Mouse (Mus musculus) E14TG2a.4 (cell line): ENCODE results near the gene 2900026A02Rik.

Experiments used
- H3K27me3 ChIP-seq: 2 replicates; pipeline ENCODE4 v1.6.1; 2014; ENCODE audit warnings: low read length, control low read depth; ENCODE audit not compliant: insufficient read depth
- H3K36me3 ChIP-seq: 2 replicates; pipeline ENCODE4 v1.6.1; 2014; ENCODE audit warnings: low read length, control low read depth; ENCODE audit not compliant: insufficient read depth
- H3K4me1 ChIP-seq: replicated peaks from 2 replicates; pipeline ENCODE4 v1.6.1; 2014; ENCODE audit warnings: low read depth, low read length, control low read depth
- H3K4me3 ChIP-seq: replicated peaks from 2 replicates; pipeline ENCODE4 v1.5.1; 2014; ENCODE audit warnings: mild to moderate bottlenecking, low read length
- H3K9me3 ChIP-seq: 2 replicates; pipeline ENCODE4 v1.6.1; 2014; ENCODE audit warnings: low read length, control low read depth
- CTCF ChIP-seq: conservative IDR thresholded peaks from 2 replicates; pipeline ENCODE4 v1.5.1; 2014; ENCODE audit warnings: low read length
- NANOG ChIP-seq: IDR thresholded peaks from 2 replicates; pipeline ENCODE4 v1.6.1; 2014; ENCODE audit warnings: borderline replicate concordance, low read length, mixed read lengths
- POU5F1 ChIP-seq: IDR thresholded peaks from 2 replicates; pipeline ENCODE4 v1.6.1; 2014; ENCODE audit warnings: low read length, borderline replicate concordance

The 2900026A02Rik gene

DNA sequence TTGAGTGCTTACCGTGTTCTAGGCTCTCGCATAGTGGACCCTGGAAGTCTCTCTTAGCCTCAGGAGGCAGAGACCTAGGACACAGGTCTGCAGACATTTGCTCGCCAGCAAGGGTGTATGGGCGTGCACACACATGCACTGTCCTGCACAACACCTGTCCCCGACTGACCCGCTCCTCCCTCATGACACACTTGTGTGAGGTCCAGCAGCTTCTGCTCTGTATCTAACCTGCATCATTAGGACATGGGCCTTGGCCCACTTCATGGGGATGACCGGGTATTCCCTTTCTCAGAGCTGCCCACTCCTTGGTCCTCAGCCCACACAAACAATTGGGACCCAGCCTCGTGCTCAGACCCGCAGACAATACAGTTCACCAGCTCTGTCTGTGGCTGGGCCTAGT lies 140.0 kb downstream of the 2900026A02Rik start:
- no peaks in the 10 kb centered on the region for H3K36me3 ChIP-seq
- no peak overlapping the region for H3K4me3 ChIP-seq
- H3K4me1 ChIP-seq, result peaks cover 43% of the 10 kb centered on the region
- peaks cover 24% of the 10 kb centered on the region for H3K27me3 ChIP-seq
- TF ChIP-seq CTCF (no peak), NANOG (no peak), POU5F1 (no peak)
- no peaks in the 10 kb centered on the region for H3K9me3 ChIP-seq

DNA sequence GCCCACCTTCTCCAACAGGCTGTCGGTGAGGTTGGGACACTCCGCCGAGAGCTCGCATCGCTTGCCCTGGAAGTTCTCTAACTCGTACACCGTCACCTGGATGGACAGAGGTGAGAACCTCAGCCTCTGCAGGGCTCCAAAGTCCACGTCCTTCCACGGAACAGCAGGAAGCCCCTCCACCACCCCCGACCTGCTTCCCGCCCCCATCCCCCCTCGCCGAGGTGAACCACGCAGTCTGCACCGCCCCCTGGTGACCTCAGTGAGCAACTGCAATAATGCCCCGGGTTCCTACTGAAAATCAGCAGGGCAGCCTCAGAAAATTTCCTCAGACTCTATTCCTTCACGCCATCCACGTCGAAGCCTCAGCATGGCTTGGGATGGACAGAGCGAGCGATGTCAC lies 141.3 kb downstream of the 2900026A02Rik start:
- Histone ChIP-seq H3K9me3 (no peaks in the 10 kb centered on the region), H3K27me3 (peaks cover 34% of the 10 kb centered on the region), H3K36me3 (no peaks in the 10 kb centered on the region), H3K4me1 (peaks cover 41% of the 10 kb centered on the region), H3K4me3 (peak overlapping the region; percentile 64)
- TF ChIP-seq CTCF (peak; percentile 66), NANOG (no peak)

DNA sequence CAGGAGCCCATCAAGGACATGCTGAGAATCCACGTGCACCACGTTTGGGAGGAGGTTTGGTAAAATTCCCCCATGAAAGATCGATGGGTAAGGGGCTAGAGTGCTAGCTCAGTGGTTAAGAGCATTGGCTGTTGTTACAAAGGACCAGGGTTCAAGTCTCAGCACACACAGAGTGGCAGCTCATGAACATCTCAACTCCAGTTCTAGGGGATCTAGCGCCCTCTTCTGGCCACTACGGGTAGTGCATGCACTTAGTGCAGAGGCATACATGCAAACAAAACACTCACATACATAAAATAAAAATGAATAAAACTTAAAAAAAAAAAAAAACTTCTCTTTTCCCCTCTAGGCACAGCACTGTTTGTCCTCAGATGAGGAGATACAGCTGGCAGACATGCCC lies 142.3 kb downstream of the 2900026A02Rik start:
- Histone ChIP-seq H3K9me3 (no peaks in the 10 kb centered on the region), H3K4me3 (no peak overlapping the region), H3K27me3 (peaks cover 39% of the 10 kb centered on the region), H3K4me1 (peaks cover 37% of the 10 kb centered on the region), H3K36me3 (no peaks in the 10 kb centered on the region)
- TF ChIP-seq POU5F1 (no peak), CTCF (peak; percentile 88), NANOG (no peak)

DNA sequence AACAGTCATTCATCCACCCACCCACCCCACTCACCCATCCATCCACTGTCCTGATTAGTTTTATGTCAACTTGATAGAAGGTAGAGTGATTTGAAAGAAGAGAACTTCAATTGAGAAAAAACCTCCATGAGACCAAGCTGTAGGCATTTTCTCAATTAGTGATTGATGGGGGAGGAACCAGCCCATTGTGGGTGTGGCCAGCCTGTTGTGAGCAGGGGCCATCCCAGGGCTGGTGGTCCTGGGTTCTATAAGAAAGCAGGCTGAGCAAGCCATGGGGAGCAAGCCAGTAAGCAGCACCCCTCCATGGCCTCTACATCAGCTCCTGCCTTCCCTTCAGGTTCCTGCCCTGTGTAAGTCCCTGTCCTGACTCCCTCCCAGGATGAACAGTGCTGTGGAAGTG lies 151.0 kb downstream of the 2900026A02Rik start, which contains the start of gene Crybb2:
Gene Crybb2 (minus strand): TSS at position 101 of the 400 bp plus-strand sequence.
- no peaks in the 10 kb centered on the region for H3K36me3 ChIP-seq
- H3K4me1 ChIP-seq, result no peaks in the 10 kb centered on the region
- TF ChIP-seq CTCF, result no peak
- no peak for TF ChIP-seq NANOG
- no peak for TF ChIP-seq POU5F1

DNA sequence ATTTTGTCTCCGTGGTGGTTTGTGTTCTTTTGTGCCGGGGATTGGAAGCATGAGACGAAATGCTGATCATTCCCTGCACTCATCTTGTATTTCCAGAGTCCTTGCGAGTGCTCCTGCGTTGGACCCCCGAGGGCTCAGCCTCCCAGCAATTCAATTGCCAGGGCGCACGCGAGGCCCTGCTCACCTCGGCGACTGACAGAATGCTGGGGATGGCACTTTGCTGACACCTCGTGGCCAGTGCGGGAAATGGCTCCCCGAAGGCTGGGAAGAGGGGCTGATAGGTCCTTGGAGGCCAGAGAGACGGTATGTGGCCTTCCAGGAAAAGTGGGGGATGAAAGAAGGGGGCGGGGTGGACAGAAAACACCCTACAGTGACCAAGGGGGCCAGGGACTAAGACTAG lies 166.7 kb downstream of the 2900026A02Rik start:
- Histone ChIP-seq H3K9me3 (0 out of 2 replicates have a peak, but pooled peaks cover 8% of the 10 kb centered on the region), H3K4me1 (peaks cover 6% of the 10 kb centered on the region), H3K4me3 (no peak overlapping the region), H3K36me3 (no peaks in the 10 kb centered on the region), H3K27me3 (peaks cover 22% of the 10 kb centered on the region)
- TF ChIP-seq POU5F1, result no peak
- peak; percentile 59 for TF ChIP-seq CTCF

More for the DNA sequence above, 151.0 kb downstream of the 2900026A02Rik start, which contains the start of gene Crybb2:
- Histone ChIP-seq H3K27me3 (peaks cover 20% of the 10 kb centered on the region), H3K9me3 (no peaks in the 10 kb centered on the region), H3K4me3 (no peak within 1 kb of the TSS)

DNA sequence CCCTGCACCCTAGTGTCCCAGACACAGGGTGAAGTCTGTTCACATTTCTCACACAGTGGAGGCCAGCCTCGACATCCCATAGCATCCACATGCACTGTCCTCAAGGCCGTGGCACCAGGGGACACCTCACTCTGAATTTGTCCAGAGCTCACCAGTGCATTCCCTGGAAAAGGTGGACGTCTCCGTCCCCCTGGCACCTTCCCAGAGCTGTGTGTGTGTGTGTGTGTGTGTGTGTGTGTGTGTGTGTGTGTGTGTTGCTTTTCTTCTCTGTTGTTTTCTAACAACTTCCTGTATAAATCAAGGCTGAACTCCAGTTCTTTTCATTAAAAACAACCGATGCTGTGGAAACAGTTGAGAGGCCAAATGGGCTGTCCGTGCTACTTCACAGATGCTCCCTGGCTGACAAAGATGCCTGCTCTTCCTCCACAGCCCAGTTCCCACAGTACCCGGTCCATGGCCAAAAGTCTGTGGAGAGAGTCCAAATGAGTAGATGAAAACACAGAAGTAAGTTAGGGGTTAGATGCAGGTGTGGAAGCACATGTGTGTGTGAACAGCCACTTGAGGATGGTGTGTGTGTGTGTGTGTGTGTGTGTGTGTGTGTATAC lies 170.4 kb downstream of the 2900026A02Rik start:
- no peak for TF ChIP-seq NANOG
- no peak for TF ChIP-seq CTCF
- no peak for TF ChIP-seq POU5F1
- H3K36me3 ChIP-seq, result no peaks in the 10 kb centered on the region
- H3K4me1 ChIP-seq, result peaks cover 10% of the 10 kb centered on the region
- 0 out of 2 replicates have a peak, but pooled peaks cover 8% of the 10 kb centered on the region for H3K9me3 ChIP-seq
- peaks cover 21% of the 10 kb centered on the region for H3K27me3 ChIP-seq
- H3K4me3 ChIP-seq, result no peak overlapping the region

DNA sequence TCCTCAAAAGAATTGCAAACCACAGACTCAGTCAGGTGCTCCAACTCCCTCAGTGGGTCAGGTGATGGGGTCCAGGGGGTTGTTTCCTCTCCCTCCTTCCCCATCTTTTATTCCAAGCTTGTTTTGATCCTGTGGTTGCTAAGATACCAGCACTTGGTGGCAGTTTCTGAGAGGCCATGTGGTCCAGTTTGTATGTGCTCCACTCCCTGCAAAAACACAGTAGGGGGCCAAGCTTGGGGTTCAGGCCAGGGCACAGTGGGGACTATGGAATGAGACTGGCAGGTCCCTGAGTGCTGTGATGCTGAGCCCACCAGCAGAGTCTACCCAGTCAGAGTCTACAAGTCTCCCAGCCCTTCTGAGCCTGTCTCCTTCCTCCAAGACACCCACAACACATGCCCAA lies 171.2 kb downstream of the 2900026A02Rik start:
- peaks cover 14% of the 10 kb centered on the region for H3K4me1 ChIP-seq
- H3K9me3 ChIP-seq, result 0 out of 2 replicates have a peak, but pooled peaks cover 8% of the 10 kb centered on the region
- no peak for TF ChIP-seq POU5F1
- TF ChIP-seq NANOG, result no peak
- H3K27me3 ChIP-seq, result peaks cover 18% of the 10 kb centered on the region
- no peaks in the 10 kb centered on the region for H3K36me3 ChIP-seq
- H3K4me3 ChIP-seq, result no peak overlapping the region

DNA sequence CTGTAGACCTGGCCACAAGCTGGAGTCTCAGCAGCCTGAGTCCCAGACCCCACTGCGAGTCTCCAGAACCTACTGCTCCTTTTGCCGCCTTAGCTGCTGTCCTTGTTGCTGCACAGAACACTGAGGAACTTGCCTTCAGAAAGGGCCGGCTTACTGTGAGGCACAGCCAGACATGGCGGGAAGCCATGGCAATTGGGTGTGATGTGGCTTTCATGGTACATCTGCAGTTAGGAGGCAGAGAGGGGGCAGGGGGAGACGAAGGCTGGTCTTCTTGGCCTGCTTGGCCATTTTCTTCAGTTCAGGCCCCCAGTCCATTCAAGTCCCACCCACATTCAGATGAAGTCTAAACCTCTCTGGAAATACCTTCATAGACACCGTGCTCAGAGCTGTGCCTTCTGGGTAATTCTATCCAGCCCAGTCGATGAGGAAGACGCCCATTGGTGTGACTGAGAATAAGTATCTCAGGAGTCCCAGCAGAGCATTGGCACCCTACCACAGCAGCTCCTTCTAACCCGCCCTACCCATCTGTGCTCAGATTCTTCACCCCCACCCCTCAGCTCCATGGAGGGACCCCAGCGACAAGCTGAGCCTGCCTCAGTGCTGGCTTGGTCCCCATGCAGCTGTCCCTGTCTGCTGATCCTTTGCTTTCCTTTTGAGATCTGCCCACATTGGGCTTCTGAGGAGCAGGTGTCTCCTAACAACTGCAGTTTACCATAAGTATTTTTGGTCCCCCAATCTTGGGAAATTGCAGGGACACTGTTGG lies 175.3 kb downstream of the 2900026A02Rik start:
- TF ChIP-seq POU5F1 (no peak), CTCF (no peak), NANOG (no peak)
- Histone ChIP-seq H3K4me3 (peak overlapping the region; percentile 37; the same call in 1 of the 2 replicates), H3K4me1 (peaks cover 10% of the 10 kb centered on the region), H3K36me3 (no peaks in the 10 kb centered on the region), H3K9me3 (no peaks in the 10 kb centered on the region), H3K27me3 (no peaks in the 10 kb centered on the region)
